Mouse (Mus musculus) testis, adult 2 months (tissue): Measurements from ENCODE around the gene Xntrpc.

Experiments
- CTCF ChIP-seq: fragments of 200-500 bp; IDR thresholded peaks from 2 replicates; pipeline ENCODE4 v1.5.1; 2012; ENCODE audit warnings: low read depth, mild to moderate bottlenecking, inconsistent platforms, low read length, moderate library complexity; ENCODE audit not compliant: control insufficient read depth, insufficient read depth, insufficient replicate concordance
- POLR2A ChIP-seq: fragments of 200-500 bp; IDR thresholded peaks from 2 replicates; pipeline ENCODE4 v1.6.1; 2012; ENCODE audit warnings: low read depth, mild to moderate bottlenecking, inconsistent platforms, low read length, moderate library complexity; ENCODE audit not compliant: control insufficient read depth

GRCm38 (mm10) chr7:102081784-102082183 lies 16.3 kb downstream of the Xntrpc start:
- TF ChIP-seq CTCF (no peak), POLR2A (no peak)
